Mouse (Mus musculus): ENCODE results near the gene Ubash3a. TPM values are rescaled to one million over a fixed set of nuclear protein-coding genes. Genes with fewer than 3 reads are reported as not detected.

The Ubash3a gene
- polyA plus RNA-seq, 1 experiment from 2014 or later, result 3.0 TPM

DNA sequence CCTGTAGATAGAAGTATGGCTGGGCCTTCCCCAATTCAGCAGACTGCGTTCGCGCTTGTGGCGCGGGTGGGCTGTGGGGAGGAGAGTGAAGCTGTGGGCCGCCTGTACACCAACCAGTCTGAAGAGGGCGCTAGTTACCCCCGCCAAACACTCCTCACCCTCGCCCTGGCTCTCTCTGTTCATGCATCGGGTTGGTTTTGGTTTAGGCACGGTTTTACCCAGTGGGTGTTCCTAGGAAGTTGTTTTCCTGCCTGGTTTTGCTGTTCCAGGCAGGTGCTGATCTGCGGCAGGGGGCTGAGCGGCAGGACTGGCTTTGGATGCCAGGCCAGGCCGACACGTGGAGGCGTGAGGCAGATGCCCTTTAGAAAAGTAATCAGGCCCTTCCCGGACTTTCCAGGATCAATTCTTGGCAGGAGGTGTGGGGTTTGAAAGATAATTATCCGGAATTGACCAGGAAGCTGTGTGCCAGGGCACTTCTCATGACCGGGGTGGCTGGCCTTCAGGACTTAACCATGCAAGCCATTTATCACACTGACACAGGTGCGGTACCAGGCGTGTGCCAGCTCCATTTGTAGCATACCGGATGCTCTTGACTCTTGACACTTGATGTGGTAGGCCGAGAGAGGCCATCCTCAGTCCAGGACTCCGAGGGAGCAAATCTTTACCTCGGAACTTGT lies 87.7 kb downstream of the Ubash3a start:
- peaks cover 29% of the 10 kb centered on the region for H3K27me3 ChIP-seq (ENCODE audit: insufficient read depth, poor library complexity, severe bottlenecking)
- peak overlapping the region; percentile 79; the same call in 1 of the 2 replicates for H3K27ac ChIP-seq
- H3K4me1 ChIP-seq, result peaks cover 36% of the 10 kb centered on the region
- no peaks in the 10 kb centered on the region for H3K9me3 ChIP-seq
- peak overlapping the region; percentile 74 for H3K4me3 ChIP-seq
- no peaks in the 10 kb centered on the region for H3K36me3 ChIP-seq
- no peak for DNase-seq (ENCODE audit: low spot score)
- WGBS, result 19% methylated on average over 25 of the region's 25 CpGs

DNA sequence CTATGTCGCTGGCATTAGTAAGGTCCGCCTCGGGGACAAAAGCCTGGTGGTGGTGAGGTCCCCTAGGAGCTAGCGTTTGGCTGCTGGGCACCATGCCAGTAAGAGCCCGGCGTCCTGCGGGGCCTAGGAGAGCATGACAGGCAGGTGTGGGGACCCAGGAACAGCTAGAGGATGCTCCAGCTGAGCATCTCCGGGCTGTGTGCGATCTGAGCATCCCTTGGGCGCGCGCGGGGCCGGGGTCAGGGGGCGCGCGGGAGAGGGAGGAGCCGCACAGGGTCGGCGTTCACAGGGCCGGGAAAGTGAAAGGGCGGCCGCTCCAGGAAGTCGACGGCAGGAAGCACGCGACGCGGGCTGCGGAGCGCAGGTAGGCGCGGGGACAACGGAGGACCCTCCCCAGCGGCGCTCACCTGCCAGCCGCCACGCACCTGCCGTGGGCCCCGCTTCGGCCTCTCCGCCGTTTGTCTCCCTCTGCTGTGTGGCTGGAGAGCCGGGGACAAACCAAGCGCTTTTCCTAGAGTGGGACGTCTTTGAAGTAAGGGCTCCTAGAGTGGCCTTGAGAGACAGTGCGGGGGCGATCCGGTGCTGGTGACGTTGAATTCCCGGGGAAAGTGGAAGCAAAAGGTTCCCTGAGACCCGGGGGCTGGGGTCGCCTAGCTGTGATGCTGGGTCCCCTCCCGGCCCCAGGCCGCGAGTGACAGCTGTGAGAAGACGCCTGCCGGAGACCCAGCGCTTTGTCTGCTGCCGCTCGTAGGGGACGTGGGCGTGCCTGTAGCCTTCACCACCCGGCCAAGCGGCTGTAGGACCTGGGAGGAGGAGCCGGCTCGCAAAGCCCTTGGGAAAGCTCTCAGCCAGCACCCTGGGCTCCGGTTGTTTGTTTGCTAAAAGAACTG lies 88.5 kb downstream of the Ubash3a start:
- peaks cover 36% of the 10 kb centered on the region for H3K4me1 ChIP-seq
- H3K9me3 ChIP-seq, result no peaks in the 10 kb centered on the region
- peak overlapping the region; percentile 74 for H3K4me3 ChIP-seq
- under 1% methylated on average over 68 of the region's 68 CpGs for WGBS
- no peaks in the 10 kb centered on the region for H3K36me3 ChIP-seq
- H3K27me3 ChIP-seq (ENCODE audit: insufficient read depth, poor library complexity, severe bottlenecking), result peaks cover 29% of the 10 kb centered on the region
- peak overlapping the region; percentile 79 for H3K27ac ChIP-seq
- DNase-seq (ENCODE audit: low spot score), result peak; percentile 88

Other genes with a start within 250 kb of the Ubash3a start
- 4.9 and 6.0 TPM in 2 replicates for gene Abcg1, start 150.2 kb upstream of the Ubash3a start, polyA plus RNA-seq (2016; fragmentation: Nextera tagmentation; extraction: Ambion mirVana)
- gene Tff3, start 78.2 kb upstream of the Ubash3a start, polyA plus RNA-seq (2016; fragmentation: Nextera tagmentation; extraction: Ambion mirVana), result 0.50 TPM in 1 of 2 replicates, not detected in the other
- gene Tff2, start 63.6 kb upstream of the Ubash3a start, polyA plus RNA-seq (2016; fragmentation: Nextera tagmentation; extraction: Ambion mirVana), result not detected in 2 replicates
- gene Tff1, start 42.6 kb upstream of the Ubash3a start, polyA plus RNA-seq (2016; fragmentation: Nextera tagmentation; extraction: Ambion mirVana), result 0.33 TPM in 1 of 2 replicates, not detected in the other
- gene Tmprss3, start 8.9 kb upstream of the Ubash3a start, polyA plus RNA-seq (2016; fragmentation: Nextera tagmentation; extraction: Ambion mirVana), result not detected in 2 replicates
- 1.8 and 2.4 TPM in 2 replicates for gene Rsph1, start 69.5 kb downstream of the Ubash3a start, polyA plus RNA-seq (2016; fragmentation: Nextera tagmentation; extraction: Ambion mirVana)
- 3.9 and 4.8 TPM in 2 replicates for gene Slc37a1, start 78.9 kb downstream of the Ubash3a start, polyA plus RNA-seq (2016; fragmentation: Nextera tagmentation; extraction: Ambion mirVana)
- 5.9 and 14.4 TPM in 2 replicates for gene Pde9a, start 178.3 kb downstream of the Ubash3a start, polyA plus RNA-seq (2016; fragmentation: Nextera tagmentation; extraction: Ambion mirVana)

All from heart, embryonic 10.5 days (tissue).